Mouse (Mus musculus): ENCODE data around the gene Zcchc17. TPM values are rescaled to one million over a fixed set of nuclear protein-coding genes. Genes with fewer than 3 reads are reported as not detected.

Gene Zcchc17
- polyA plus RNA-seq, 1 experiment, result 77.8 TPM

DNA sequence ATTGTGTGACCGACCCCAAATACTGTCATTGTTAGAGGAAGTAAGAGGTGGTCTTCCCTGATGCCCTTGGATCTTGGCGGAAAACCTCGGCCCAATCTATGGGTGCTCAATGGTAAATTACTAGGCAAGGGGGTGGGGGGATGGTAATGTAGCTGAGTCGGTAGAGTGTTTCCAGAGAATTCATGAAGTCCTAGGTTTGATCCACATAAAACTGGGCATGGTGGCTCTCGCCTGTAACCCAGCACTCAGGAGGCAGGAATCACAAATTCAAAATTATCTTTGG lies 84.0 kb downstream of the Zcchc17 start:
- Histone ChIP-seq H3K4me3 (ENCODE audit: insufficient read depth, low read length) (peak overlapping the region; percentile 50; the same call in 1 of the 2 replicates), H3K4me1 (ENCODE audit: control insufficient read depth, insufficient read depth, low read length) (no peaks in the 10 kb centered on the region), H3K27ac (ENCODE audit: insufficient read depth, low read length) (no peak overlapping the region)
- no peak for TF ChIP-seq POLR2A (IDR thresholded peaks at IDR 0.05; ENCODE audit: extremely low read depth, insufficient read depth, low read length)
- TF ChIP-seq CTCF (IDR thresholded peaks at IDR 0.05; ENCODE audit: extremely low read depth, insufficient read depth, low read length), result no peak

GRCm38 (mm10) chr4:130275016-130275822 lies 84.5 kb downstream of the Zcchc17 start:
- no peak overlapping the region for H3K27ac ChIP-seq (ENCODE audit: insufficient read depth, low read length)
- no peaks in the 10 kb centered on the region for H3K4me1 ChIP-seq (ENCODE audit: control insufficient read depth, insufficient read depth, low read length)
- H3K4me3 ChIP-seq (ENCODE audit: insufficient read depth, low read length), result peak overlapping the region; percentile 50
- TF ChIP-seq CTCF (IDR thresholded peaks at IDR 0.05; ENCODE audit: extremely low read depth, insufficient read depth, low read length), result no peak
- TF ChIP-seq POLR2A (IDR thresholded peaks at IDR 0.05; ENCODE audit: extremely low read depth, insufficient read depth, low read length), result no peak

DNA sequence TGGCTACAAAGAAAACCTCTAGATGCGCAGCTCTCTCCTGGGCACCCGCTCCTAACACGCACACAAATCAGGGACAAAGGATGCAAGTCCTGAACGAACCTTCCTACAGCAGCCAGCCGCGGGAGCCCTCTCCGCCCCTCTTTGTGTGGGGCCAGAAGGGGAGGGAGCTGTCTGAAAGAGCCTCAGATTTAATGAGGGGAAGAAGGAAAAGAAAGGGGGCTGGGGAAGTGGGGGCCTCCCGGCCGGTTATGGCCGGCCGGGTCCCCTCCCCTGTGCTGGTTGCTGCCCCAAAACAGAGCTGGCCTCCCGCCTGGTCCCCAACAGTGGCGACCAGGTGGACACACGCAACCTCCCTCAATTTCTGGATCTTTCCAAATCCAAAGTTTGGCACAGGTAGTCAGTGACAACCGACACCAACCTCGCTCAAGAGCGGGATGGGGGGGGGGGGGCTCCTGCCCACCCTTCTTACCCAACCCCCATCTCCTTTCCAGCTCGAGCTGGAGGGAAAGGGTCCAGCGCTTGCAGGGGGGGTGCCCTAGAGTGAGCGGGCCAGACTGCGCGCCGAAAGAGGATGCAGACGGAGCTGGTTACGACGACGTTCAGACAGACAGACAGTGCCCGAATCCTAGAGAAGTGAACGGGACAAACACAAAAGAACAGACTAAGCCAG lies 85.3 kb downstream of the Zcchc17 start:
- TF ChIP-seq POLR2A (IDR thresholded peaks at IDR 0.05; ENCODE audit: extremely low read depth, insufficient read depth, low read length), result no peak
- no peak overlapping the region for H3K27ac ChIP-seq (ENCODE audit: insufficient read depth, low read length)
- H3K4me3 ChIP-seq (ENCODE audit: insufficient read depth, low read length), result peak overlapping the region; percentile 50
- no peaks in the 10 kb centered on the region for H3K4me1 ChIP-seq (ENCODE audit: control insufficient read depth, insufficient read depth, low read length)

GRCm38 (mm10) chr4:130273698-130274345 lies 85.9 kb downstream of the Zcchc17 start:
- Histone ChIP-seq H3K27ac (ENCODE audit: insufficient read depth, low read length) (no peak overlapping the region), H3K4me1 (ENCODE audit: control insufficient read depth, insufficient read depth, low read length) (no peaks in the 10 kb centered on the region), H3K4me3 (ENCODE audit: insufficient read depth, low read length) (peak overlapping the region; percentile 50)
- no peak for TF ChIP-seq POLR2A (IDR thresholded peaks at IDR 0.05; ENCODE audit: extremely low read depth, insufficient read depth, low read length)
- no peak for TF ChIP-seq CTCF (IDR thresholded peaks at IDR 0.05; ENCODE audit: extremely low read depth, insufficient read depth, low read length)

DNA sequence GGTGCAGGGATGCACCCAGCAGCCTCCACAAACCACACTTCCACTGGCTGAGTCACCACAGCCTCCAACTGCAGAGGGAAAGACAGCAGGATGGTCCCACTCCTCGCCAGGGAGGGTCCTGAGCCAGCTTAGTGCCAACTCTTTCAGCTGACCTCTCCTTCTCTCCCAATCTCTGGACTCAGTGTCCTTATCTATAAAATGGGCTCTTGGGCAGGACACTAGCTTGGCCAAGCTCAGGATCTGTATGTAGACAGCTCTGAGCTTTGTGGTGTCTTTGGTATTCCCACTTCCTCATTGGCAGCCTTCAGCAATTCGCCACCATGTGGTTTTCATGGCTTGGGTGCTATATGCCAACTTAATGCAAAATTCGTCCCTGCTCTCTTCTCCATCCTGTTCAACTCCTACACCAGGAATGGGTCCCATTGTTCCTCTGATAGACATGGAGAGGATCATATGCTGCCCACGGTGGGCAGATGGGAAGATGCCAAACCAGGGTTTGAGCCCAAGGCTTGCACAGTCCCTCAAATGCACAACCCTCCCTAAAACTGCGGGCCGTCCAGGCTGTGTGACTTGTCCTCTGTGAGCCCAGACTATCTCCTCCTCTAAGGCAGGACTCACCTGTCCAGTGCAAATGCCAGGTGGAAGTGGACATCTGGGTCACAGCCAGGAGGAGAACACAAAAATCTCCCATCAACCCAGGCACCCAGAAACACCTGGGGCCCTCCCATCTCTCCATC lies 89.0 kb downstream of the Zcchc17 start:
- 0 out of 2 replicates have a peak overlapping the region, but pooled peaks have one; percentile 19 for H3K27ac ChIP-seq (ENCODE audit: insufficient read depth, low read length)
- no peak for TF ChIP-seq POLR2A (IDR thresholded peaks at IDR 0.05; ENCODE audit: extremely low read depth, insufficient read depth, low read length)
- H3K4me3 ChIP-seq (ENCODE audit: insufficient read depth, low read length), result no peak overlapping the region
- no peaks in the 10 kb centered on the region for H3K4me1 ChIP-seq (ENCODE audit: control insufficient read depth, insufficient read depth, low read length)

GRCm38 (mm10) chr4:130270089-130270488 lies 89.7 kb downstream of the Zcchc17 start:
- H3K27ac ChIP-seq (ENCODE audit: insufficient read depth, low read length), result no peak overlapping the region
- H3K4me3 ChIP-seq (ENCODE audit: insufficient read depth, low read length), result no peak overlapping the region
- TF ChIP-seq CTCF (IDR thresholded peaks at IDR 0.05; ENCODE audit: extremely low read depth, insufficient read depth, low read length), result no peak
- TF ChIP-seq POLR2A (IDR thresholded peaks at IDR 0.05; ENCODE audit: extremely low read depth, insufficient read depth, low read length), result no peak
- H3K4me1 ChIP-seq (ENCODE audit: control insufficient read depth, insufficient read depth, low read length), result no peaks in the 10 kb centered on the region

GRCm38 (mm10) chr4:130268736-130269135 lies 91.0 kb downstream of the Zcchc17 start:
- TF ChIP-seq CTCF (IDR thresholded peaks at IDR 0.05; ENCODE audit: extremely low read depth, insufficient read depth, low read length) (no peak), POLR2A (IDR thresholded peaks at IDR 0.05; ENCODE audit: extremely low read depth, insufficient read depth, low read length) (no peak)
- no peak overlapping the region for H3K4me3 ChIP-seq (ENCODE audit: insufficient read depth, low read length)
- no peak overlapping the region for H3K27ac ChIP-seq (ENCODE audit: insufficient read depth, low read length)
- H3K4me1 ChIP-seq (ENCODE audit: control insufficient read depth, insufficient read depth, low read length), result no peaks in the 10 kb centered on the region

DNA sequence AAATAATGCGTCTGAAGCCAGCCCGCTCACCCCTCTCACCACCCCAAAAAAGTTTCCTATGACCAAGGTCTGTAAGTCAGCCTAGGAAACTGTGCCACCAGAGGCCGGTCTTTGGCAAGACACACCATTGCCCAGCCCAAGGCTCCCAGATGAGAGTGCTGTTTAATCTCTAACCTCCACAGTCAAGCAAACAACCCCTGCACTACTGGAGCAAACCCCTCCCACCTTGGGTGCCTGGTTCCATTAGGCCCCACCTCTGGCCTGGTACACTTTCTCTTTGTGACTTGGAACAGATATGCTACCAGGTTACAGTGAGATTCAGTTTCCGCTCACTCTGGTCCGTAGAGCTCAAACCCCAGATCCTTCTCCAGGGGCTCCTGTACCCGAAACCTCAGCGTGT lies 92.7 kb downstream of the Zcchc17 start:
- H3K4me1 ChIP-seq (ENCODE audit: control insufficient read depth, insufficient read depth, low read length), result no peaks in the 10 kb centered on the region
- no peak overlapping the region for H3K27ac ChIP-seq (ENCODE audit: insufficient read depth, low read length)
- H3K4me3 ChIP-seq (ENCODE audit: insufficient read depth, low read length), result no peak overlapping the region
- TF ChIP-seq CTCF (IDR thresholded peaks at IDR 0.05; ENCODE audit: extremely low read depth, insufficient read depth, low read length) (no peak), POLR2A (IDR thresholded peaks at IDR 0.05; ENCODE audit: extremely low read depth, insufficient read depth, low read length) (no peak)

DNA sequence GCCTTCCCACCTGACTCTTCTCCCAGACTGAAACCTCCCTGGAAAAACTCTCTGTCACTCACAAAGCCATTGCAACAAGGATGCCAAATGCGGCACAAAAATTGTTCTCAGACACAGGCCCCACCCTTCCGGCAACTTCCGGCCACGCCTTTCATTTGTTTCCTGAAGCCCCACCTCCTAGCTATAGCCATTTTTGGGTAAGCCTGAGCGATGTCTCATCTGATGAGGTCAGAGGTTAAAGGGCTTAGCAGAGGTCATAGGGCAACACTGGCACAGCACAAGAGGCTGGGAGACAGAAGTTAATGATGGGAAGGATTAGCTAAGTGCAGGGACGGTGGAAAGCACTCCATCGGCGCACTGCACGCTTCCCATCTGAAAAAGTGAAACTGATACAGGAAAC lies 93.1 kb downstream of the Zcchc17 start:
- Histone ChIP-seq H3K4me3 (ENCODE audit: insufficient read depth, low read length) (no peak overlapping the region), H3K4me1 (ENCODE audit: control insufficient read depth, insufficient read depth, low read length) (no peaks in the 10 kb centered on the region), H3K27ac (ENCODE audit: insufficient read depth, low read length) (no peak overlapping the region)
- TF ChIP-seq CTCF (IDR thresholded peaks at IDR 0.05; ENCODE audit: extremely low read depth, insufficient read depth, low read length), result no peak
- TF ChIP-seq POLR2A (IDR thresholded peaks at IDR 0.05; ENCODE audit: extremely low read depth, insufficient read depth, low read length), result no peak

Other genes with a start within 250 kb of the Zcchc17 start
- gene Hcrtr1, start 220.6 kb downstream of the Zcchc17 start, polyA plus RNA-seq (2012; rRNA removed), result 3.9 and 4.5 TPM in 2 replicates
- 14.1 and 14.5 TPM in 2 replicates for gene Tinagl1, start 184.8 kb downstream of the Zcchc17 start, polyA plus RNA-seq (2012; rRNA removed)
- gene Gm853, start 137.5 kb downstream of the Zcchc17 start, polyA plus RNA-seq (2012; rRNA removed), result not detected in 2 replicates
- gene Serinc2, start 80.7 kb downstream of the Zcchc17 start, polyA plus RNA-seq (2012; rRNA removed), result 9.0 and 10.5 TPM in 2 replicates
- 308 and 316 TPM in 2 replicates for gene Fabp3, start 51.3 kb downstream of the Zcchc17 start, polyA plus RNA-seq (2012; rRNA removed)
- gene Gm10570, start 51.3 kb downstream of the Zcchc17 start, polyA plus RNA-seq (2012; rRNA removed), result 0.90 and 2.4 TPM in 2 replicates
- gene Snrnp40, start 189 bp upstream of the Zcchc17 start, polyA plus RNA-seq (2012; rRNA removed), result 30.1 and 32.6 TPM in 2 replicates
- gene Nkain1, start 214.2 kb upstream of the Zcchc17 start, polyA plus RNA-seq (2012; rRNA removed), result 40.5 and 42.0 TPM in 2 replicates

Measured in cortical plate, adult 2 months (tissue).